Mouse (Mus musculus): ENCODE data around the gene Ccdc6. TPM values are rescaled to one million over a fixed set of nuclear protein-coding genes. Genes with fewer than 3 reads are reported as not detected.

The Ccdc6 gene
- polyA plus RNA-seq, 1 experiment from 2014 or later, result 19.1 TPM

DNA sequence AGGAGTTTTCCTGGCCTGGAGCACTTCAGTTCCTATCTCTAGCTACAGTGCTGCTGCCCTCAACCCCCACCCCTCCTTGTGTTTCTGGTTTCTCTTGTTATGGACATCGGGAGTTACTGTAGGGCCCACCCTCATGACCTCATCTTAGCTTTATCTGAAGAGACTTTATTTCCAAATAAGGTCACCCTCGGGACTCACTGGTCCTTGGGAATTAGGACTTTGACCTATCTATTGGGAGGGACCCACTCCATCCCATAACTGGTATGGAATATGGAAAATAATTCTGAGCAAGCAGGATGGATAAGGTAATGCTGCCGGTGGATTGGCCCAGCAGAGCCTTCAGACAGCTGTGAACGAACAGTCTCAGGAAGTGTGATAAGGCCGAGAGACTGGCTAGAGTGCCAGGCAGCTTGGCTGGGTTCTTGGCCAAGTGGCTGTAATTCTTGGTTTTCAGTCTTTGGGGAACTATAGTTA lies 35.2 kb downstream of the Ccdc6 start:
- DNase-seq (ENCODE audit: low spot score) (no peak), ATAC-seq (replicated peaks; ENCODE audit: low FRiP score) (peak; percentile 45)
- 14% methylated on average over 5 of the region's 5 CpGs for WGBS
- Histone ChIP-seq H3K4me3 (ENCODE audit: low read depth, low read length) (no peak overlapping the region), H3K4me2 (peak overlapping the region; percentile 48), H3K36me3 (ENCODE audit: control insufficient read depth, insufficient read depth, low read length) (0 out of 2 replicates have a peak, but pooled peaks cover 4% of the 10 kb centered on the region), H3K9ac (ENCODE audit: low read depth, low read length) (peak overlapping the region; percentile 37), H3K4me1 (replicated peaks; ENCODE audit: control insufficient read depth, insufficient read depth, low read length) (peaks cover 64% of the 10 kb centered on the region), H3K9me3 (ENCODE audit: control insufficient read depth, low read length) (no peaks in the 10 kb centered on the region), H3K27ac (ENCODE audit: low read depth, low read length) (peak overlapping the region; percentile 66; the same call in 1 of the 2 replicates), H3K27me3 (replicated peaks; ENCODE audit: control insufficient read depth, insufficient read depth, low read length) (no peaks in the 10 kb centered on the region)

DNA sequence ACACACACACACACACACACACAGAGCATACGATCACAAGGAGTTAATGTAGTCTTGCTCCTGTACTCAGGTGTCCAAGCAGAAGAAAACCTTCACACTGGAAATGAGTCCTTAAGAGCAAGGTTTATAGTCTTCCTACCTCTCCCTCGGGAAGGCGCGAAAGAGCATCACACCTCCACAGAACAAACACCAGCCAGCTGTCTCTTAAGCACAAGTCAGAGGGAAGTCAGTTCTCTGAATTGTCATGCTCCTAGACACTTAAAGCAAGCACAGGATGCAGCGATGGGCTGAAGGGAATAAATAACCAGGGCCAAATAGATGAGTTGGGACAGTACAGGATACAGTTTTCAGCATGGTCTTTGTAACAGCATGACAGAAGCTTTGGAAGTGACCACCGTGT lies 35.8 kb downstream of the Ccdc6 start:
- no peaks in the 10 kb centered on the region for H3K9me3 ChIP-seq (ENCODE audit: control insufficient read depth, low read length)
- H3K4me1 ChIP-seq (replicated peaks; ENCODE audit: control insufficient read depth, insufficient read depth, low read length), result peaks cover 58% of the 10 kb centered on the region
- H3K9ac ChIP-seq (ENCODE audit: low read depth, low read length), result 0 out of 2 replicates have a peak overlapping the region, but pooled peaks have one; percentile 35
- DNase-seq (ENCODE audit: low spot score), result no peak
- H3K4me2 ChIP-seq, result peak overlapping the region; percentile 48
- no peaks in the 10 kb centered on the region for H3K27me3 ChIP-seq (replicated peaks; ENCODE audit: control insufficient read depth, insufficient read depth, low read length)
- ATAC-seq (replicated peaks; ENCODE audit: low FRiP score), result no peak; the same call in 1 of the 2 replicates
- peak overlapping the region; percentile 66 for H3K27ac ChIP-seq (ENCODE audit: low read depth, low read length)
- 0 out of 2 replicates have a peak, but pooled peaks cover 4% of the 10 kb centered on the region for H3K36me3 ChIP-seq (ENCODE audit: control insufficient read depth, insufficient read depth, low read length)
- H3K4me3 ChIP-seq (ENCODE audit: low read depth, low read length), result no peak overlapping the region
- WGBS, result 56% methylated on average over 6 of the region's 6 CpGs

DNA sequence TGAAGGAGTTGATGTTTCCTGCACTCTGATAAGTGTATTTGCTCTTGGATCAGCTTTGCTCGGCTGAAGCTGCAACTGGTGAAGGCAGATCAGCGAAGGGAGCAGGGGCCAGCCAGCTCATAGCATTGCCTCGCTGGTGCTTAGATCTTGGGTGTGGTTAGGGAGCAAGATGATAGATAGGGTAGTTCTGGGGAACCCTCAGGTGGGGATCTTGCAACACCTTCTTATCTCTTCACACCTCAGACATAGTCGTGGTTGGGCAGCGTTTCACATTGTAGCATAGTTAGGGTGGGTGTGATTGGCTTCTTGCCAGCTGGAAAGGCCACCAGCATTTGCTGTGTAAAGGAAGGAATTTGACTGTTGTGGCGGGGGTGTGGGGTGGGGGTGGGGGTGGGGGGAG lies 36.3 kb downstream of the Ccdc6 start:
- Histone ChIP-seq H3K4me1 (replicated peaks; ENCODE audit: control insufficient read depth, insufficient read depth, low read length) (peaks cover 57% of the 10 kb centered on the region), H3K4me2 (peak overlapping the region; percentile 48), H3K9ac (ENCODE audit: low read depth, low read length) (0 out of 2 replicates have a peak overlapping the region, but pooled peaks have one; percentile 35), H3K4me3 (ENCODE audit: low read depth, low read length) (no peak overlapping the region), H3K36me3 (ENCODE audit: control insufficient read depth, insufficient read depth, low read length) (0 out of 2 replicates have a peak, but pooled peaks cover 4% of the 10 kb centered on the region), H3K9me3 (ENCODE audit: control insufficient read depth, low read length) (no peaks in the 10 kb centered on the region), H3K27ac (ENCODE audit: low read depth, low read length) (peak overlapping the region; percentile 66), H3K27me3 (replicated peaks; ENCODE audit: control insufficient read depth, insufficient read depth, low read length) (no peaks in the 10 kb centered on the region)
- peak; percentile 80 for ATAC-seq (replicated peaks; ENCODE audit: low FRiP score)
- WGBS, result 16% methylated on average over 6 of the region's 6 CpGs
- DNase-seq (ENCODE audit: low spot score), result no peak

DNA sequence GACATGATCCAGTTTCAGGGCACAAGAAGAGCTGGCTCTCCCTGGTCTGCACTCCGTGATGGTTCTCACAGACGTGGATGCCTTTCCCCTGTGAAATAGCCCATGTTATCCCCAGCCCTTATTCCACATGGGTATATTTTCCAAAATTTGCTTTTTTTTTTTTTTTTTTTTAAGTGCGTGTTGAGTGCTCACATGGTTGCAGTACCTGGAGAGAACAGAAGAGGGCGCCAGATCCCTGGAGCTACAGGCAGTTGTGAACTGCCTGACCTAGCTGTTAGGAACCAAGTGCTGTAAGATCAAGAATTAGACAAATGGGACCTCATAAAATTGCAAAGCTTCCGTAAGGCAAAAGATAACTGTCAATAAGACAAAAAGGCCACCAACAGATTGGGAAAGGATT lies 38.8 kb downstream of the Ccdc6 start:
- H3K4me1 ChIP-seq (replicated peaks; ENCODE audit: control insufficient read depth, insufficient read depth, low read length), result peaks cover 62% of the 10 kb centered on the region
- H3K9me3 ChIP-seq (ENCODE audit: control insufficient read depth, low read length), result no peaks in the 10 kb centered on the region
- WGBS, result 78% methylated on average over 5 of the region's 5 CpGs
- H3K36me3 ChIP-seq (ENCODE audit: control insufficient read depth, insufficient read depth, low read length), result 0 out of 2 replicates have a peak, but pooled peaks cover 4% of the 10 kb centered on the region
- no peak overlapping the region for H3K9ac ChIP-seq (ENCODE audit: low read depth, low read length)
- no peak overlapping the region for H3K4me3 ChIP-seq (ENCODE audit: low read depth, low read length)
- ATAC-seq (replicated peaks; ENCODE audit: low FRiP score) (no peak), DNase-seq (ENCODE audit: low spot score) (no peak)
- no peak overlapping the region for H3K4me2 ChIP-seq
- H3K27me3 ChIP-seq (replicated peaks; ENCODE audit: control insufficient read depth, insufficient read depth, low read length), result no peaks in the 10 kb centered on the region
- H3K27ac ChIP-seq (ENCODE audit: low read depth, low read length), result no peak overlapping the region

- DNase-seq (ENCODE audit: low spot score) (no peak), ATAC-seq (replicated peaks; ENCODE audit: low FRiP score) (no peak)
- Histone ChIP-seq H3K27me3 (replicated peaks; ENCODE audit: control insufficient read depth, insufficient read depth, low read length) (no peaks in the 10 kb centered on the region), H3K9ac (ENCODE audit: low read depth, low read length) (no peak overlapping the region), H3K9me3 (ENCODE audit: control insufficient read depth, low read length) (no peaks in the 10 kb centered on the region), H3K4me2 (peak overlapping the region; percentile 31; the same call in 1 of the 2 replicates), H3K36me3 (ENCODE audit: control insufficient read depth, insufficient read depth, low read length) (peaks cover 4% of the 10 kb centered on the region; the same call in 1 of the 2 replicates), H3K27ac (ENCODE audit: low read depth, low read length) (no peak overlapping the region), H3K4me3 (ENCODE audit: low read depth, low read length) (no peak overlapping the region), H3K4me1 (replicated peaks; ENCODE audit: control insufficient read depth, insufficient read depth, low read length) (peaks cover 52% of the 10 kb centered on the region)
- WGBS, result 84% methylated on average over 7 of the region's 7 CpGs
Measured at GRCm38 (mm10) chr10:70137652-70138051, 40.7 kb downstream of the Ccdc6 start.

GRCm38 (mm10) chr10:70138150-70138549 lies 41.2 kb downstream of the Ccdc6 start:
- Histone ChIP-seq H3K27me3 (replicated peaks; ENCODE audit: control insufficient read depth, insufficient read depth, low read length) (no peaks in the 10 kb centered on the region), H3K4me2 (peak overlapping the region; percentile 31; the same call in 1 of the 2 replicates), H3K36me3 (ENCODE audit: control insufficient read depth, insufficient read depth, low read length) (peaks cover 7% of the 10 kb centered on the region; the same call in 1 of the 2 replicates), H3K4me3 (ENCODE audit: low read depth, low read length) (no peak overlapping the region), H3K9me3 (ENCODE audit: control insufficient read depth, low read length) (no peaks in the 10 kb centered on the region), H3K4me1 (replicated peaks; ENCODE audit: control insufficient read depth, insufficient read depth, low read length) (peaks cover 47% of the 10 kb centered on the region), H3K27ac (ENCODE audit: low read depth, low read length) (0 out of 2 replicates have a peak overlapping the region, but pooled peaks have one; percentile 9), H3K9ac (ENCODE audit: low read depth, low read length) (no peak overlapping the region)
- WGBS, result 43% methylated on average over 8 of the region's 8 CpGs
- DNase-seq (ENCODE audit: low spot score) (peak; percentile 69), ATAC-seq (replicated peaks; ENCODE audit: low FRiP score) (peak; percentile 78)

DNA sequence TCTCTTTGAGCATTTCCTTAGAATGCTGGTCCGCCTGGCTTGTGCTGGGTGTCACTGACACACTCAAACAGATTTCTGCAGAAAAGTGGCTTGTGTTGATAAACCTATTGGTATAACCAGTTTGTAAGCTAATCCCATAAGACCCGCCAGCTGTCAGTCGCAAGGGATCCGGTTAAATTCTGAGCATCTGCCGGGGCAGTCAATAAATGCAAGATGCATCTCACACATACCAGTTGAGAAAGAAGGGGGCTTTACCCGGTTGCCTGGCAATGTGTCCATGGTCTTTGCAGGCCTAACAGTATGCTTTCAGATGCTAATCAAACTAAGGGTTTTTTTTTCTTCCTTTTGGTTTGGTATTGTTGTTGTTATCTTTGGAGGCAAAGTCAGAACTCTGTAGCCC lies 42.4 kb downstream of the Ccdc6 start:
- no peak for DNase-seq (ENCODE audit: low spot score)
- Histone ChIP-seq H3K36me3 (ENCODE audit: control insufficient read depth, insufficient read depth, low read length) (peaks cover 13% of the 10 kb centered on the region), H3K27me3 (replicated peaks; ENCODE audit: control insufficient read depth, insufficient read depth, low read length) (no peaks in the 10 kb centered on the region), H3K4me1 (replicated peaks; ENCODE audit: control insufficient read depth, insufficient read depth, low read length) (peaks cover 36% of the 10 kb centered on the region), H3K9me3 (ENCODE audit: control insufficient read depth, low read length) (no peaks in the 10 kb centered on the region), H3K27ac (ENCODE audit: low read depth, low read length) (no peak overlapping the region), H3K4me3 (ENCODE audit: low read depth, low read length) (no peak overlapping the region), H3K4me2 (no peak overlapping the region), H3K9ac (ENCODE audit: low read depth, low read length) (no peak overlapping the region)
- 83% methylated on average over 6 of the region's 6 CpGs for WGBS
- no peak for ATAC-seq (replicated peaks; ENCODE audit: low FRiP score)

GRCm38 (mm10) chr10:70140414-70140813 lies 43.5 kb downstream of the Ccdc6 start:
- Histone ChIP-seq H3K27me3 (replicated peaks; ENCODE audit: control insufficient read depth, insufficient read depth, low read length) (no peaks in the 10 kb centered on the region), H3K4me3 (ENCODE audit: low read depth, low read length) (no peak overlapping the region), H3K9me3 (ENCODE audit: control insufficient read depth, low read length) (no peaks in the 10 kb centered on the region; the same call in 1 of the 2 replicates), H3K4me1 (replicated peaks; ENCODE audit: control insufficient read depth, insufficient read depth, low read length) (peaks cover 36% of the 10 kb centered on the region), H3K27ac (ENCODE audit: low read depth, low read length) (peak overlapping the region; percentile 74), H3K9ac (ENCODE audit: low read depth, low read length) (no peak overlapping the region), H3K4me2 (peak overlapping the region; percentile 20; the same call in 1 of the 2 replicates), H3K36me3 (ENCODE audit: control insufficient read depth, insufficient read depth, low read length) (peaks cover 17% of the 10 kb centered on the region)
- no peak for DNase-seq (ENCODE audit: low spot score)
- peak; percentile 84 for ATAC-seq (replicated peaks; ENCODE audit: low FRiP score)
- WGBS, result 56% methylated on average over 12 of the region's 12 CpGs

GRCm38 (mm10) chr10:70142623-70143022 lies 45.7 kb downstream of the Ccdc6 start:
- H3K27me3 ChIP-seq (replicated peaks; ENCODE audit: control insufficient read depth, insufficient read depth, low read length), result no peaks in the 10 kb centered on the region
- peaks cover 30% of the 10 kb centered on the region for H3K36me3 ChIP-seq (ENCODE audit: control insufficient read depth, insufficient read depth, low read length)
- no peaks in the 10 kb centered on the region; the same call in 1 of the 2 replicates for H3K9me3 ChIP-seq (ENCODE audit: control insufficient read depth, low read length)
- ATAC-seq (replicated peaks; ENCODE audit: low FRiP score) (no peak), DNase-seq (ENCODE audit: low spot score) (no peak)
- H3K27ac ChIP-seq (ENCODE audit: low read depth, low read length), result no peak overlapping the region
- H3K4me2 ChIP-seq, result no peak overlapping the region
- peaks cover 36% of the 10 kb centered on the region for H3K4me1 ChIP-seq (replicated peaks; ENCODE audit: control insufficient read depth, insufficient read depth, low read length)
- no peak overlapping the region for H3K4me3 ChIP-seq (ENCODE audit: low read depth, low read length)
- 94% methylated on average over 17 of the region's 17 CpGs for WGBS
- no peak overlapping the region for H3K9ac ChIP-seq (ENCODE audit: low read depth, low read length)
